Mouse (Mus musculus): ENCODE measurements at regions not wholly inside any gene's neighbourhood (a gene's known extent, or its start where the extent isn't known, plus 50 kb on each side); places are given as distances from the start of the nearest gene placed in this dataset.

GRCm38 (mm10) chrX:162210848-162211247, 51.3 kb upstream of the Nhs start:
- DNase-seq (ENCODE audit: low spot score): no peak

Data from c-Kit-positive CD71-positive TER-119-positive erythroid progenitor cells, embryonic 14.5 days (primary cell).